Mouse (Mus musculus): Measurements from ENCODE around the gene Rcvrn. TPM values are rescaled to one million over a fixed set of nuclear protein-coding genes. Genes with fewer than 3 reads are reported as not detected.

Rcvrn gene
- polyA plus RNA-seq, 1 experiment from 2014 or later = not detected

GRCm38 (mm10) chr11:67675562-67676540, 19.3 kb upstream of the Rcvrn start:
- Histone ChIP-seq H3K4me1 (ENCODE audit: insufficient read depth) (0 out of 2 replicates have a peak, but pooled peaks cover 2% of the 10 kb centered on the region), H3K4me3 (ENCODE audit: low read depth, low read length) (no peak overlapping the region), H3K4me2 (ENCODE audit: low read depth, low read length) (no peak overlapping the region), H3K9ac (replicated peaks) (no peak overlapping the region), H3K9me3 (ENCODE audit: low read length) (no peaks in the 10 kb centered on the region), H3K27ac (ENCODE audit: low read depth) (peak overlapping the region; percentile 24; the same call in 1 of the 2 replicates), H3K27me3 (ENCODE audit: insufficient read depth, low read length) (no peaks in the 10 kb centered on the region), H3K36me3 (replicated peaks; ENCODE audit: insufficient read depth, low read length) (no peaks in the 10 kb centered on the region; the same call in 1 of the 2 replicates)
- 38% methylated on average over 12 of the region's 12 CpGs for WGBS (ENCODE audit: insufficient replicate concordance)
- peak; percentile 90 for TF ChIP-seq CTCF (IDR thresholded peaks at IDR 0.05; ENCODE audit: low read depth)
- TF ChIP-seq EP300 (IDR thresholded peaks at IDR 0.05; ENCODE audit: low read depth) = no peak
- DNase-seq (peak; percentile 50), ATAC-seq (peak; percentile 40; the same call in 1 of the 2 replicates)

DNA sequence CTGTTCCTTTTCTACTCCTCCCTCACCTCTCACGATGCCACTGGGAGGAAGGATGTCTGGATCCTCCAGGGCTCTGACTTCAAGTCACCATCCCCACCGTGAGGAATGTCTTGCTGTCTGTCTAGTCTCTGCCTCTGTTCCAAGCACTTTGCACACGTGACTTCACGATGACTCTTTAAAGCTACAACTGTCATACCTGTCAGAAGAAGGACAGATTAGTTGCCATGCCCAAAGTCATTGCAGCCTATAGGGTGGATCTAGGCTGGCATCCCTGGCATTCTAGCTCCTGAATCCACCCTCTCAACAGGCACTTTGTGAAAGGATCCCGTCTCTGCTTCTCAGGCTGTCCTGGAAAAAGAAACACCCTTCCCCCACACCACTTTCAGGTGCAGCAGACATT, 15.8 kb upstream of the Rcvrn start:
- Histone ChIP-seq H3K9me3 (ENCODE audit: low read length) (no peaks in the 10 kb centered on the region), H3K27ac (ENCODE audit: low read depth) (no peak overlapping the region), H3K4me2 (ENCODE audit: low read depth, low read length) (no peak overlapping the region), H3K4me3 (ENCODE audit: low read depth, low read length) (no peak overlapping the region), H3K9ac (replicated peaks) (no peak overlapping the region), H3K36me3 (replicated peaks; ENCODE audit: insufficient read depth, low read length) (no peaks in the 10 kb centered on the region; the same call in 1 of the 2 replicates), H3K4me1 (ENCODE audit: insufficient read depth) (0 out of 2 replicates have a peak, but pooled peaks cover 2% of the 10 kb centered on the region), H3K27me3 (ENCODE audit: insufficient read depth, low read length) (no peaks in the 10 kb centered on the region)
- TF ChIP-seq EP300 (IDR thresholded peaks at IDR 0.05; ENCODE audit: low read depth) = no peak
- TF ChIP-seq CTCF (IDR thresholded peaks at IDR 0.05; ENCODE audit: low read depth) = no peak
- DNase-seq = no peak
- no peak for ATAC-seq
- 67% methylated on average over 5 of the region's 5 CpGs for WGBS (ENCODE audit: insufficient replicate concordance)

DNA sequence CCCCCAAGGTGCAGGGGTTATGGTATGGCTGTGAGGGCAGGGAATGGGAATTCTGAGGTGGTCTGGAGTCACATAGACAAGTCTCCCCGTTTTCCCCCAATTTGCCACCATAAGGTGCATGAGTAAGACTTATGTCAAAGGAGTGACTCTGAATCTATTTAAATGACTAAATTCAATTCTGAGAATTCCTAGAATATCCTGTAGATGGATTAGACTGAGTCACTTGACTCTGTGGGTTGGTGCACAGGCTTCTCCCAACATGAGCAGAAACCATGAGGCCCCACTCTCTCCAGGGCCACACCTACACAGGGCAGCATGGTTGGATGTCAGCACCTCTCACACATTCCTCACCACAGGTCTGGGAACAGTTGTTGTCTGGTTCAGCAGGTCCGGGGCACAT, 15.2 kb upstream of the Rcvrn start:
- WGBS (ENCODE audit: insufficient replicate concordance) = 75% methylated on average over 2 of the region's 2 CpGs

GRCm38 (mm10) chr11:67681871-67682270, 13.3 kb upstream of the Rcvrn start:
- Histone ChIP-seq H3K4me3 (ENCODE audit: low read depth, low read length) (no peak overlapping the region), H3K27me3 (ENCODE audit: insufficient read depth, low read length) (no peaks in the 10 kb centered on the region), H3K9me3 (ENCODE audit: low read length) (no peaks in the 10 kb centered on the region), H3K9ac (replicated peaks) (no peak overlapping the region), H3K27ac (ENCODE audit: low read depth) (no peak overlapping the region), H3K4me2 (ENCODE audit: low read depth, low read length) (no peak overlapping the region), H3K4me1 (ENCODE audit: insufficient read depth) (no peaks in the 10 kb centered on the region), H3K36me3 (replicated peaks; ENCODE audit: insufficient read depth, low read length) (no peaks in the 10 kb centered on the region; the same call in 1 of the 2 replicates)
- ATAC-seq = no peak
- DNase-seq = no peak
- whole genome bisulfite sequencing (ENCODE audit: insufficient replicate concordance) = 82% methylated on average over 3 of the region's 3 CpGs
- TF ChIP-seq EP300 (IDR thresholded peaks at IDR 0.05; ENCODE audit: low read depth) = no peak
- no peak for TF ChIP-seq CTCF (IDR thresholded peaks at IDR 0.05; ENCODE audit: low read depth)

More for the DNA sequence above, 15.2 kb upstream of the Rcvrn start:
- TF ChIP-seq CTCF (IDR thresholded peaks at IDR 0.05; ENCODE audit: low read depth) (no peak), EP300 (IDR thresholded peaks at IDR 0.05; ENCODE audit: low read depth) (no peak)
- Histone ChIP-seq H3K4me1 (ENCODE audit: insufficient read depth) (0 out of 2 replicates have a peak, but pooled peaks cover 2% of the 10 kb centered on the region), H3K9me3 (ENCODE audit: low read length) (no peaks in the 10 kb centered on the region), H3K4me3 (ENCODE audit: low read depth, low read length) (no peak overlapping the region), H3K27me3 (ENCODE audit: insufficient read depth, low read length) (no peaks in the 10 kb centered on the region), H3K9ac (replicated peaks) (no peak overlapping the region), H3K36me3 (replicated peaks; ENCODE audit: insufficient read depth, low read length) (no peaks in the 10 kb centered on the region; the same call in 1 of the 2 replicates), H3K27ac (ENCODE audit: low read depth) (no peak overlapping the region), H3K4me2 (ENCODE audit: low read depth, low read length) (no peak overlapping the region)
- ATAC-seq = no peak
- DNase-seq = no peak

GRCm38 (mm10) chr11:67686109-67686508, 9.0 kb upstream of the Rcvrn start:
- H3K4me2 ChIP-seq (ENCODE audit: low read depth, low read length) = no peak overlapping the region
- H3K4me1 ChIP-seq (ENCODE audit: insufficient read depth) = no peaks in the 10 kb centered on the region
- no peaks in the 10 kb centered on the region for H3K27me3 ChIP-seq (ENCODE audit: insufficient read depth, low read length)
- no peak overlapping the region for H3K27ac ChIP-seq (ENCODE audit: low read depth)
- DNase-seq (no peak), ATAC-seq (no peak)
- WGBS (ENCODE audit: insufficient replicate concordance) = 85% methylated on average over 2 of the region's 2 CpGs
- H3K4me3 ChIP-seq (ENCODE audit: low read depth, low read length) = no peak overlapping the region
- no peak overlapping the region for H3K9ac ChIP-seq (replicated peaks)
- H3K9me3 ChIP-seq (ENCODE audit: low read length) = no peaks in the 10 kb centered on the region
- H3K36me3 ChIP-seq (replicated peaks; ENCODE audit: insufficient read depth, low read length) = no peaks in the 10 kb centered on the region; the same call in 1 of the 2 replicates
- TF ChIP-seq CTCF (IDR thresholded peaks at IDR 0.05; ENCODE audit: low read depth) (no peak), EP300 (IDR thresholded peaks at IDR 0.05; ENCODE audit: low read depth) (no peak)

GRCm38 (mm10) chr11:67712976-67713375, 17.9 kb downstream of the Rcvrn start:
- ATAC-seq = no peak
- H3K9ac ChIP-seq (replicated peaks) = no peak overlapping the region
- no peak overlapping the region for H3K4me3 ChIP-seq (ENCODE audit: low read depth, low read length)
- H3K4me1 ChIP-seq (ENCODE audit: insufficient read depth) = 0 out of 2 replicates have a peak, but pooled peaks cover 3% of the 10 kb centered on the region
- no peaks in the 10 kb centered on the region for H3K36me3 ChIP-seq (replicated peaks; ENCODE audit: insufficient read depth, low read length)
- no peak for TF ChIP-seq EP300 (IDR thresholded peaks at IDR 0.05; ENCODE audit: low read depth)
- TF ChIP-seq CTCF (IDR thresholded peaks at IDR 0.05; ENCODE audit: low read depth) = no peak
- H3K27me3 ChIP-seq (ENCODE audit: insufficient read depth, low read length) = no peaks in the 10 kb centered on the region
- H3K4me2 ChIP-seq (ENCODE audit: low read depth, low read length) = no peak overlapping the region
- 71% methylated on average over 4 of the region's 4 CpGs for WGBS (ENCODE audit: insufficient replicate concordance)
- H3K27ac ChIP-seq (ENCODE audit: low read depth) = no peak overlapping the region
- no peaks in the 10 kb centered on the region for H3K9me3 ChIP-seq (ENCODE audit: low read length)
- no peak for DNase-seq

All from liver, postnatal 0 days (tissue).